Mouse (Mus musculus): ENCODE data around the gene Ubr7. TPM values are rescaled to one million over a fixed set of nuclear protein-coding genes. Genes with fewer than 3 reads are reported as not detected.

Ubr7 gene
- total RNA-seq (2014; rRNA removed) (47.2 and 49.2 TPM in 2 replicates), polyA plus RNA-seq (2015; fragmentation: Nextera tagmentation; extraction: Ambion mirVana) (26.2 and 28.1 TPM in 2 replicates)

- peak; percentile 51 for TF ChIP-seq CTCF (IDR thresholded peaks at IDR 0.05; ENCODE audit: low read depth)
- Histone ChIP-seq H3K9me3 (ENCODE audit: low read length) (no peaks in the 10 kb centered on the region), H3K9ac (replicated peaks; ENCODE audit: low read length) (peak within 1 kb of the TSS; percentile 72), H3K27me3 (ENCODE audit: insufficient read depth, low read length) (no peaks in the 10 kb centered on the region), H3K4me3 (ENCODE audit: low read length) (peak within 1 kb of the TSS; percentile 79), H3K4me1 (ENCODE audit: insufficient read depth, low read length) (peaks cover 7% of the 10 kb centered on the region; the same call in 1 of the 2 replicates), H3K27ac (peak within 1 kb of the TSS; percentile 89), H3K4me2 (ENCODE audit: low read depth, low read length) (peak within 1 kb of the TSS; percentile 73), H3K36me3 (ENCODE audit: insufficient read depth, low read length) (peaks cover 4% of the 10 kb centered on the region; the same call in 1 of the 2 replicates)
- DNase-seq (ENCODE audit: low spot score) = peak; percentile 99
- peak; percentile 99 for ATAC-seq
- under 1% methylated on average over 68 of the region's 73 CpGs for WGBS
Measured at GRCm38 (mm10) chr12:102757689-102758402, at the start of gene Ubr7, which contains the start of the genes Gm28051 and Gon7. TSS of gene Ubr7 (plus strand) at chr12:102757967. TSS of gene Gm28051 (minus strand) at chr12:102757765. TSS of gene Gon7 (minus strand) at chr12:102757803.

DNA sequence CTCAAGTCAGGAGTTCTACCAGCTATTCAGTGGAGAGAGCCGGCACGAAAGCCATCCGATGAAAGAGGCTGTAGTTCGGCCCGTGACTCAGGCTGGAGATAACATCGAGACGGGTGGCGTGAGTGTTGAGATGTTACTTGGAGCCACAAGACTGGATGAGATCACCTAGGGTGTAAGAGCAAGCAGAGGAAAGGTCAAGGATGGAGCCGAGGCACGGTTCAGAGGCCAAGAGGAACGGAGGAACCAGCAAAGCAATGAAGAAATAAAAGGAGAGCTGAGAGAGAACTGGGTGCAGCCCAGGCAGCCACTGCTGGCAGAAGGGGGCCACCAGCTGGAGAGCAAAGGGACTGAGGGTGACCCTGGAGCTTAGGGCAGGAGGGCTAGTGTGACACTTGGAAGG is 49.5 kb upstream of the Ubr7 start:
- TF ChIP-seq CTCF (IDR thresholded peaks at IDR 0.05; ENCODE audit: low read depth) = peak; percentile 52
- Histone ChIP-seq H3K4me1 (ENCODE audit: insufficient read depth, low read length) (no peaks in the 10 kb centered on the region), H3K9me3 (ENCODE audit: low read length) (no peaks in the 10 kb centered on the region), H3K27me3 (ENCODE audit: insufficient read depth, low read length) (no peaks in the 10 kb centered on the region), H3K27ac (no peak overlapping the region), H3K4me3 (ENCODE audit: low read length) (no peak overlapping the region), H3K9ac (replicated peaks; ENCODE audit: low read length) (no peak overlapping the region), H3K36me3 (ENCODE audit: insufficient read depth, low read length) (no peaks in the 10 kb centered on the region), H3K4me2 (ENCODE audit: low read depth, low read length) (no peak overlapping the region)
- DNase-seq (ENCODE audit: low spot score) = no peak
- no peak for ATAC-seq
- 61% methylated on average over 11 of the region's 11 CpGs for WGBS

- Histone ChIP-seq H3K4me2 (ENCODE audit: low read depth, low read length) (no peak overlapping the region), H3K27me3 (ENCODE audit: insufficient read depth, low read length) (no peaks in the 10 kb centered on the region), H3K9ac (replicated peaks; ENCODE audit: low read length) (no peak overlapping the region), H3K4me1 (ENCODE audit: insufficient read depth, low read length) (no peaks in the 10 kb centered on the region), H3K4me3 (ENCODE audit: low read length) (no peak overlapping the region), H3K27ac (no peak overlapping the region), H3K9me3 (ENCODE audit: low read length) (no peaks in the 10 kb centered on the region), H3K36me3 (ENCODE audit: insufficient read depth, low read length) (no peaks in the 10 kb centered on the region)
- 86% methylated on average over 5 of the region's 5 CpGs for WGBS
- TF ChIP-seq CTCF (IDR thresholded peaks at IDR 0.05; ENCODE audit: low read depth) = no peak
- DNase-seq (ENCODE audit: low spot score) = no peak
- no peak for ATAC-seq
Measured at GRCm38 (mm10) chr12:102709896-102710295, 47.9 kb upstream of the Ubr7 start.

- H3K4me1 ChIP-seq (ENCODE audit: insufficient read depth, low read length) = no peaks in the 10 kb centered on the region
- H3K27ac ChIP-seq = no peak overlapping the region
- H3K4me2 ChIP-seq (ENCODE audit: low read depth, low read length) = no peak overlapping the region
- no peak overlapping the region for H3K9ac ChIP-seq (replicated peaks; ENCODE audit: low read length)
- no peaks in the 10 kb centered on the region for H3K27me3 ChIP-seq (ENCODE audit: insufficient read depth, low read length)
- no peaks in the 10 kb centered on the region for H3K36me3 ChIP-seq (ENCODE audit: insufficient read depth, low read length)
- DNase-seq (ENCODE audit: low spot score) (no peak), ATAC-seq (no peak)
- no peak for TF ChIP-seq CTCF (IDR thresholded peaks at IDR 0.05; ENCODE audit: low read depth)
- no peak overlapping the region for H3K4me3 ChIP-seq (ENCODE audit: low read length)
- H3K9me3 ChIP-seq (ENCODE audit: low read length) = no peaks in the 10 kb centered on the region
- 34% methylated on average over 4 of the region's 4 CpGs for WGBS
Measured at GRCm38 (mm10) chr12:102710851-102711375, 46.9 kb upstream of the Ubr7 start.

- Histone ChIP-seq H3K27me3 (ENCODE audit: insufficient read depth, low read length) (no peaks in the 10 kb centered on the region), H3K4me2 (ENCODE audit: low read depth, low read length) (no peak overlapping the region), H3K4me1 (ENCODE audit: insufficient read depth, low read length) (no peaks in the 10 kb centered on the region), H3K9ac (replicated peaks; ENCODE audit: low read length) (no peak overlapping the region), H3K36me3 (ENCODE audit: insufficient read depth, low read length) (no peaks in the 10 kb centered on the region), H3K4me3 (ENCODE audit: low read length) (no peak overlapping the region), H3K9me3 (ENCODE audit: low read length) (no peaks in the 10 kb centered on the region), H3K27ac (no peak overlapping the region)
- no peak for ATAC-seq
- 77% methylated on average over 20 of the region's 20 CpGs for WGBS
- DNase-seq (ENCODE audit: low spot score) = no peak
- TF ChIP-seq CTCF (IDR thresholded peaks at IDR 0.05; ENCODE audit: low read depth) = no peak
Measured at GRCm38 (mm10) chr12:102713153-102713865, 44.5 kb upstream of the Ubr7 start.

- H3K9ac ChIP-seq (replicated peaks; ENCODE audit: low read length) = no peak overlapping the region
- no peak overlapping the region for H3K4me3 ChIP-seq (ENCODE audit: low read length)
- no peak overlapping the region for H3K4me2 ChIP-seq (ENCODE audit: low read depth, low read length)
- ATAC-seq (no peak), DNase-seq (ENCODE audit: low spot score) (no peak)
- H3K9me3 ChIP-seq (ENCODE audit: low read length) = no peaks in the 10 kb centered on the region
- H3K4me1 ChIP-seq (ENCODE audit: insufficient read depth, low read length) = no peaks in the 10 kb centered on the region
- no peak for TF ChIP-seq CTCF (IDR thresholded peaks at IDR 0.05; ENCODE audit: low read depth)
- 78% methylated on average over 2 of the region's 2 CpGs for WGBS
- H3K27me3 ChIP-seq (ENCODE audit: insufficient read depth, low read length) = no peaks in the 10 kb centered on the region
- H3K36me3 ChIP-seq (ENCODE audit: insufficient read depth, low read length) = no peaks in the 10 kb centered on the region
- H3K27ac ChIP-seq = no peak overlapping the region
Measured at GRCm38 (mm10) chr12:102714116-102714515, 43.7 kb upstream of the Ubr7 start.
